Mouse (Mus musculus): ENCODE measurements around the gene Prc1.

- TF ChIP-seq EP300 (IDR thresholded peaks at IDR 0.05; ENCODE audit: insufficient read depth, low read depth, low read length) (no peak), POLR2A (IDR thresholded peaks at IDR 0.05; ENCODE audit: insufficient read depth, low read length) (no peak), CTCF (IDR thresholded peaks at IDR 0.05; ENCODE audit: low read depth, low read length) (no peak)
These were observed 756 bp downstream of the Prc1 start for GRCm38 (mm10) chr7:80294764-80295648.
